In genomic region chr11:68901351-68902046, GRCm38 (mm10) we compare ENCODE assay signal across 8 mouse cellular contexts. TPM values are rescaled to one million over a fixed set of nuclear protein-coding genes. Genes with fewer than 3 reads are reported as not detected.
A peak's percentile ranks its signal among the peaks of the same experiment; 100 is the strongest.
DNase-seq lines count a peak whose midpoint lies in the region; ATAC-seq and TF ChIP-seq lines count a peak whose summit lies in the region.

Rpl26 (plus strand) TSS chr11:68901583.

- H3K4me2 ChIP-seq in embryonic facial prominence, embryonic 14.5 days (ENCODE audit: low read depth, low read length) = peak within 1 kb of the TSS; percentile 64
- peak within 1 kb of the TSS; percentile 83 for H3K4me2 ChIP-seq in limb, embryonic 13.5 days (replicated peaks)
- H3K4me2 ChIP-seq in midbrain, embryonic 16.5 days (ENCODE audit: low read length) = peak within 1 kb of the TSS; percentile 58

- H3K4me1 ChIP-seq in embryonic facial prominence, embryonic 14.5 days (ENCODE audit: control insufficient read depth, insufficient read depth, low read length) = no peaks in the 10 kb centered on the region; the same call in 1 of the 2 replicates
- peaks cover 3% of the 10 kb centered on the region for H3K4me1 ChIP-seq in heart, adult 2 months (ENCODE audit: control insufficient read depth, insufficient read depth, low read length)
- H3K4me1 ChIP-seq in limb, embryonic 13.5 days = peaks cover 14% of the 10 kb centered on the region
- peaks cover 7% of the 10 kb centered on the region; the same call in 1 of the 2 replicates for H3K4me1 ChIP-seq in midbrain, embryonic 16.5 days (ENCODE audit: control insufficient read depth, insufficient read depth, low read length)

- peaks cover 38% of the 10 kb centered on the region for H3K36me3 ChIP-seq in embryonic facial prominence, embryonic 14.5 days (ENCODE audit: control insufficient read depth, insufficient read depth, low read length)
- H3K36me3 ChIP-seq in heart, adult 2 months (ENCODE audit: control insufficient read depth, insufficient read depth, low read length) = peaks cover 17% of the 10 kb centered on the region
- H3K36me3 ChIP-seq in limb, embryonic 13.5 days = peaks cover 42% of the 10 kb centered on the region
- peaks cover 19% of the 10 kb centered on the region for H3K36me3 ChIP-seq in midbrain, embryonic 16.5 days (ENCODE audit: control insufficient read depth, insufficient read depth, low read length)

- H3K79me2 ChIP-seq in heart, adult 2 months (replicated peaks; ENCODE audit: control insufficient read depth, insufficient read depth, low read length) = no peaks in the 10 kb centered on the region

- H3K9ac ChIP-seq in embryonic facial prominence, embryonic 14.5 days (ENCODE audit: low read depth, low read length) = peak within 1 kb of the TSS; percentile 99
- H3K9ac ChIP-seq in heart, adult 2 months (ENCODE audit: low read depth, low read length) = peak within 1 kb of the TSS; percentile 94
- peak within 1 kb of the TSS; percentile 100 for H3K9ac ChIP-seq in limb, embryonic 13.5 days
- peak within 1 kb of the TSS; percentile 95 for H3K9ac ChIP-seq in midbrain, embryonic 16.5 days (ENCODE audit: low read depth, low read length)

- peak; percentile 96 for TF ChIP-seq POLR2A in heart, adult 2 months (IDR thresholded peaks at IDR 0.05; ENCODE audit: insufficient read depth, low read depth, low read length)

- no peaks in the 10 kb centered on the region for H3K27me3 ChIP-seq in embryonic facial prominence, embryonic 14.5 days (replicated peaks; ENCODE audit: control insufficient read depth, insufficient read depth, low read length)
- no peaks in the 10 kb centered on the region for H3K27me3 ChIP-seq in heart, adult 2 months (ENCODE audit: control insufficient read depth, insufficient read depth, low read length)
- 0 out of 2 replicates have a peak, but pooled peaks cover 5% of the 10 kb centered on the region for H3K27me3 ChIP-seq in limb, embryonic 13.5 days
- H3K27me3 ChIP-seq in midbrain, embryonic 16.5 days (ENCODE audit: control insufficient read depth, insufficient read depth, low read depth, low read length) = no peaks in the 10 kb centered on the region

- ATAC-seq in embryonic facial prominence, embryonic 14.5 days (ENCODE audit: low read depth) = peak; percentile 90
- ATAC-seq in limb, embryonic 13.5 days (ENCODE audit: low FRiP score, low read depth) = peak; percentile 86
- ATAC-seq in midbrain, embryonic 16.5 days = peak; percentile 89

- H3K27ac ChIP-seq in embryonic facial prominence, embryonic 14.5 days (replicated peaks; ENCODE audit: low read depth, low read length) = peak within 1 kb of the TSS; percentile 92
- peak within 1 kb of the TSS; percentile 87 for H3K27ac ChIP-seq in heart, adult 2 months
- H3K27ac ChIP-seq in limb, embryonic 13.5 days = peak within 1 kb of the TSS; percentile 93
- peak within 1 kb of the TSS; percentile 92 for H3K27ac ChIP-seq in midbrain, embryonic 16.5 days (ENCODE audit: low read length)

- peak; percentile 99 for DNase-seq in 3T3-L1 (ENCODE audit: low read depth, low spot score)
- DNase-seq in adrenal gland, postnatal 4 days (ENCODE audit: low spot score in 2 of 2) = peak; percentile 96 to 97
- peak; percentile 99 for DNase-seq in embryonic facial prominence, embryonic 14.5 days (ENCODE audit: low spot score)
- DNase-seq in heart, adult 2 months = peak; percentile 97 to 99
- DNase-seq in kidney, adult 8-10 months = peak; percentile 97 to 100
- peak; percentile 99 for DNase-seq in spleen, postnatal 10 days (ENCODE audit: low spot score in 2 of 2)

- peak within 1 kb of the TSS; percentile 58 for H3K4me3 ChIP-seq in embryonic facial prominence, embryonic 14.5 days (ENCODE audit: low read depth, low read length)
- peak within 1 kb of the TSS; percentile 87 for H3K4me3 ChIP-seq in heart, adult 2 months
- H3K4me3 ChIP-seq in limb, embryonic 13.5 days = peak within 1 kb of the TSS; percentile 98
- peak within 1 kb of the TSS; percentile 92 for H3K4me3 ChIP-seq in midbrain, embryonic 16.5 days (ENCODE audit: low read depth, low read length)

- peak; percentile 89 for TF ChIP-seq EP300 in heart, adult 2 months (IDR thresholded peaks at IDR 0.05; ENCODE audit: insufficient read depth, low read depth, low read length)

- intact Hi-C loops in heart, adult 2 months (cut with DNase I) = no loop called here

- no peak for TF ChIP-seq CTCF in heart, adult 2 months (IDR thresholded peaks at IDR 0.05)

- under 1% methylated on average over 52 of the region's 52 CpGs for WGBS in embryonic facial prominence, embryonic 14.5 days
- under 1% methylated on average over 52 of the region's 52 CpGs for WGBS in heart, adult 2 months
- WGBS in limb, embryonic 13.5 days = under 1% methylated on average over 52 of the region's 52 CpGs
- under 1% methylated on average over 52 of the region's 52 CpGs for WGBS in midbrain, embryonic 16.5 days

- no peaks in the 10 kb centered on the region for H3K9me3 ChIP-seq in embryonic facial prominence, embryonic 14.5 days (ENCODE audit: control insufficient read depth, low read length)
- no peaks in the 10 kb centered on the region for H3K9me3 ChIP-seq in limb, embryonic 13.5 days
- no peaks in the 10 kb centered on the region for H3K9me3 ChIP-seq in midbrain, embryonic 16.5 days (replicated peaks; ENCODE audit: control insufficient read depth, low read length, poor library complexity, severe bottlenecking)

RNA-seq across cellular contexts. Expression of gene Rpl26, which starts in this region (rescaled TPM):
- 1,000 to 10,000 TPM; 1,502 to 1,552 TPM for total RNA-seq in adrenal gland, postnatal 4 days (2021)
- polyA plus RNA-seq in embryonic facial prominence, embryonic 14.5 days (2014; fragmentation: Nextera tagmentation; extraction: Ambion mirVana) = 1,088 and 1,233 TPM in 2 replicates
- total RNA-seq in heart, adult 2 months (2021) = 100 to 1,000 TPM; 648 to 707 TPM
- 494 and 639 TPM in 2 replicates for polyA plus RNA-seq in heart, adult 2 months (2012; rRNA removed)
- polyA plus RNA-seq in limb, embryonic 13.5 days (2015; fragmentation: Nextera tagmentation; extraction: Ambion mirVana) = 996 and 1,041 TPM in 2 replicates
- polyA plus RNA-seq in midbrain, embryonic 16.5 days (2015; fragmentation: Nextera tagmentation; extraction: Ambion mirVana) = 508 and 533 TPM in 2 replicates

Comparison
In these comparisons a context has a peak if more than half of its experiments do, and no peak if none do; other contexts are left out.
1. Peak in every context shown above with its lines: DNase-seq, ATAC-seq, H3K4me3 ChIP-seq and H3K27ac ChIP-seq.